ENCODE assay signal across 8 mouse cellular contexts in genomic region chr11:78696777-78697752, GRCm38 (mm10). TPM values are rescaled to one million over a fixed set of nuclear protein-coding genes. Genes with fewer than 3 reads are reported as not detected.
DNase-seq lines count a peak whose midpoint lies in the region; ATAC-seq lines count a peak whose summit lies in the region.

Gene Nlk, minus strand, starts transcription at chr11:78697373.

- H3K27ac ChIP-seq in heart, embryonic 14.5 days (replicated peaks in 1 of 2; ENCODE audit: control insufficient read depth in 1 of 2, insufficient read depth in 1 of 2, low read depth in 2 of 2, low read length in 2 of 2), result peak within 1 kb of the TSS; percentile 88 to 94
- H3K27ac ChIP-seq in liver, embryonic 13.5 days, result peak within 1 kb of the TSS; percentile 76
- peak within 1 kb of the TSS; percentile 82 for H3K27ac ChIP-seq in stomach, embryonic 16.5 days (ENCODE audit: low read length)

- peak; percentile 98 for DNase-seq in c-Kit-negative CD71-positive TER-119-positive erythroid progenitor cells, embryonic 14.5 days (ENCODE audit: low read depth, low spot score)
- peak; percentile 98 for DNase-seq in fibroblast of lung, adult 2 months (ENCODE audit: low read depth)
- DNase-seq in kidney, postnatal 14 days, result peak; percentile 100
- DNase-seq in liver, embryonic 13.5 days, result peak; percentile 100
- peak; percentile 99 for DNase-seq in neural tube, embryonic 10.5 days (ENCODE audit: extremely low spot score, low spot score)

- no peaks in the 10 kb centered on the region for H3K27me3 ChIP-seq in heart, embryonic 14.5 days (ENCODE audit: control insufficient read depth, insufficient read depth, low read length)
- 0 out of 2 replicates have a peak, but pooled peaks cover 6% of the 10 kb centered on the region for H3K27me3 ChIP-seq in liver, embryonic 13.5 days
- H3K27me3 ChIP-seq in stomach, embryonic 16.5 days (ENCODE audit: control insufficient read depth, insufficient read depth, low read length), result no peaks in the 10 kb centered on the region

- WGBS in heart, embryonic 14.5 days, result under 1% methylated on average over 44 of the region's 65 CpGs
- WGBS in liver, embryonic 13.5 days (ENCODE audit: insufficient replicate concordance), result under 1% methylated on average over 39 of the region's 65 CpGs
- under 1% methylated on average over 48 of the region's 65 CpGs for WGBS in stomach, embryonic 16.5 days

- peak within 1 kb of the TSS; percentile 86 for H3K4me2 ChIP-seq in heart, embryonic 14.5 days (ENCODE audit: low read length)
- peak within 1 kb of the TSS; percentile 94 for H3K4me2 ChIP-seq in liver, embryonic 13.5 days
- H3K4me2 ChIP-seq in stomach, embryonic 16.5 days (ENCODE audit: low read depth, low read length), result peak within 1 kb of the TSS; percentile 71

- H3K4me1 ChIP-seq in heart, embryonic 14.5 days (ENCODE audit: control insufficient read depth in 2 of 2, insufficient read depth in 2 of 2, low read length in 2 of 2), result peaks cover 14 to 38% of the 10 kb centered on the region in 2 experiments
- H3K4me1 ChIP-seq in liver, embryonic 13.5 days (replicated peaks), result peaks cover 32% of the 10 kb centered on the region
- H3K4me1 ChIP-seq in stomach, embryonic 16.5 days (ENCODE audit: control insufficient read depth, insufficient read depth, low read length), result peaks cover 23% of the 10 kb centered on the region

- no peaks in the 10 kb centered on the region for H3K9me3 ChIP-seq in heart, embryonic 14.5 days (ENCODE audit: control insufficient read depth, low read length)
- no peaks in the 10 kb centered on the region for H3K9me3 ChIP-seq in liver, embryonic 13.5 days (replicated peaks)
- H3K9me3 ChIP-seq in stomach, embryonic 16.5 days (replicated peaks; ENCODE audit: control insufficient read depth, low read length), result no peaks in the 10 kb centered on the region

- peak; percentile 96 for ATAC-seq in CD4-positive, CD25-positive, alpha-beta regulatory T cell, adult 4 months
- peak; percentile 100 for ATAC-seq in heart, embryonic 14.5 days (ENCODE audit: insufficient number of reproducible peaks, insufficient read depth, low FRiP score, low read depth)
- peak; percentile 100 for ATAC-seq in liver, embryonic 13.5 days (ENCODE audit: low read depth)
- peak; percentile 99 for ATAC-seq in stomach, embryonic 16.5 days (ENCODE audit: insufficient read depth, low FRiP score)

- peak within 1 kb of the TSS; percentile 94 for H3K9ac ChIP-seq in heart, embryonic 14.5 days (ENCODE audit: low read length)
- peak within 1 kb of the TSS; percentile 91 for H3K9ac ChIP-seq in liver, embryonic 13.5 days
- peak within 1 kb of the TSS; percentile 92 for H3K9ac ChIP-seq in stomach, embryonic 16.5 days (ENCODE audit: low read length)

- H3K4me3 ChIP-seq in heart, embryonic 14.5 days (ENCODE audit: control insufficient read depth in 1 of 2, insufficient read depth in 1 of 2, low read depth in 1 of 2, low read length in 2 of 2), result peak within 1 kb of the TSS; percentile 85 to 96
- H3K4me3 ChIP-seq in liver, embryonic 13.5 days (replicated peaks), result peak within 1 kb of the TSS; percentile 90
- H3K4me3 ChIP-seq in stomach, embryonic 16.5 days (replicated peaks; ENCODE audit: low read length), result peak within 1 kb of the TSS; percentile 84

- H3K36me3 ChIP-seq in heart, embryonic 14.5 days (ENCODE audit: control insufficient read depth, insufficient read depth, low read length), result no peaks in the 10 kb centered on the region
- 0 out of 2 replicates have a peak, but pooled peaks cover 6% of the 10 kb centered on the region for H3K36me3 ChIP-seq in liver, embryonic 13.5 days
- no peaks in the 10 kb centered on the region for H3K36me3 ChIP-seq in stomach, embryonic 16.5 days (ENCODE audit: control insufficient read depth, insufficient read depth, low read length)

RNA-seq across cellular contexts. Expression of gene Nlk, which starts in this region (rescaled TPM):
- 10 to 100 TPM; 17.9 to 35.2 TPM for polyA plus RNA-seq in CD4-positive, CD25-positive, alpha-beta regulatory T cell, adult 4 months (2017; shearing (Covaris generic))
- polyA plus RNA-seq in heart, embryonic 14.5 days (2014; fragmentation: Nextera tagmentation; extraction: Ambion mirVana), result 14.6 and 14.9 TPM in 2 replicates
- polyA plus RNA-seq in liver, embryonic 13.5 days (2015; fragmentation: Nextera tagmentation; extraction: Ambion mirVana), result 6.4 and 6.5 TPM in 2 replicates
- polyA plus RNA-seq in stomach, embryonic 16.5 days (2015; fragmentation: Nextera tagmentation; extraction: Ambion mirVana), result 9.7 and 10.7 TPM in 2 replicates

Comparison
In these comparisons a context has a peak if more than half of its experiments do, and no peak if none do; other contexts are left out.
1. Peak in every context shown above with its lines: DNase-seq, ATAC-seq, H3K4me3 ChIP-seq and H3K27ac ChIP-seq.